Mouse (Mus musculus): ENCODE results near the gene Defb26.

- TF ChIP-seq GATA1 (IDR thresholded peaks at IDR 0.05; ENCODE audit: low read length) (no peak), TAL1 (IDR thresholded peaks at IDR 0.05; ENCODE audit: low read length) (no peak)
These were observed 18.3 kb downstream of the Defb26 start for GRCm38 (mm10) chr2:152493151-152493550.
